Mouse (Mus musculus) small intestine, adult 2 months (tissue): ENCODE measurements around the gene Gmfg. TPM values are rescaled to one million over a fixed set of nuclear protein-coding genes. Genes with fewer than 3 reads are reported as not detected.

ENCODE experiments used
- H3K27ac ChIP-seq: fragments of 200-500 bp; 2 replicates; pipeline ENCODE4 v1.5.1; 2012; ENCODE audit warnings: low read depth, low read length, control low read depth, inconsistent platforms; ENCODE audit not compliant: insufficient read depth
- H3K27me3 ChIP-seq: fragments of 200-500 bp; 2 replicates; pipeline ENCODE4 v1.6.1; 2012; ENCODE audit warnings: mild to moderate bottlenecking, moderate library complexity, low read length, inconsistent platforms; ENCODE audit not compliant: control insufficient read depth, insufficient read depth
- H3K36me3 ChIP-seq: fragments of 200-500 bp; 2 replicates; pipeline ENCODE4 v1.6.1; 2012; ENCODE audit warnings: mild to moderate bottlenecking, low read length, control low read depth, inconsistent platforms; ENCODE audit not compliant: control insufficient read depth, insufficient read depth
- H3K4me1 ChIP-seq: fragments of 200-500 bp; 2 replicates; pipeline ENCODE4 v1.6.1; 2012; ENCODE audit warnings: low read length, inconsistent platforms, mixed read lengths; ENCODE audit not compliant: control insufficient read depth, insufficient read depth, insufficient read length
- H3K4me3 ChIP-seq: fragments of 200-500 bp; 2 replicates; pipeline ENCODE4 v1.5.1; 2012; ENCODE audit warnings: low read depth, mild to moderate bottlenecking, control low read depth, inconsistent platforms, low read length, moderate library complexity
- CTCF ChIP-seq: fragments of 200-500 bp; IDR thresholded peaks from 2 replicates; pipeline ENCODE4 v1.5.1; 2012; ENCODE audit warnings: low read depth, mild to moderate bottlenecking, control low read depth, inconsistent platforms, low read length, moderate library complexity, mixed read lengths; ENCODE audit not compliant: insufficient replicate concordance, insufficient read length; ENCODE audit errors: extremely low read depth
- POLR2A ChIP-seq: fragments of 200-500 bp; IDR thresholded peaks from 2 replicates; pipeline ENCODE4 v1.6.1; 2012; ENCODE audit warnings: low read depth, mild to moderate bottlenecking, control low read depth, inconsistent platforms, low read length, moderate library complexity
- whole genome bisulfite sequencing: fragments of 180-500 bp; shearing (Covaris S2); methylation state at CpG from one replicate; pipeline ENCODE4 v1.1.7; 2018; 5-methylcytosine and 5-hydroxymethylcytosine counted together
- polyA plus RNA-seq: library from polyadenylated mRNA; depleted of rRNA; stranded (reverse); fragments of >200 nt; gene quantifications from 2 replicates; pipeline ENCODE4 v1.2.3, GENCODE M21; 2012

Gmfg gene
- polyA plus RNA-seq, 1 experiment: 7.0 TPM

DNA sequence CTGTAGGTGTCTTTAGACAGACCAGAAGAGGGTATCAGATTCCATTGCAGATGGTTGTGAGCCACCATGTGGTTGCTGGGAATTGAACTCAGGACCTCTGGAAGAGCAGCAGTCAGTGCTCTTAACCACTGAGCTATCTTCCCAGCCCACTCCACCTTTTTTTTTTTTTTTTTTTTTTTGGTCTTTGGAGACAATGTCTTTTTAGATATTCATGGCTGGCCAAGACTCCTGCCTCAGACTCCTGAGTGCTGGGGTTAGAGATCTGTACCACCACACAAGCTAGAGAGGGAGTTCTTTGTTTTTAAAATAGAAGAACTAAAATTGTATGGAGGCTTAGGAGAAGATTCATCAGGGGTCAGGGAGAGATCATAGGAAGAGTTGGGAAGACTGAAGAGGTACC, 717 bp downstream of the Gmfg start:
- Histone ChIP-seq H3K4me3 (no peak overlapping the region), H3K27me3 (no peaks in the 10 kb centered on the region), H3K4me1 (no peaks in the 10 kb centered on the region; the same call in 1 of the 2 replicates), H3K36me3 (no peaks in the 10 kb centered on the region), H3K27ac (no peak overlapping the region)
- TF ChIP-seq POLR2A: no peak

- Histone ChIP-seq H3K36me3 (no peaks in the 10 kb centered on the region), H3K27ac (no peak overlapping the region), H3K4me3 (no peak overlapping the region), H3K4me1 (no peaks in the 10 kb centered on the region; the same call in 1 of the 2 replicates), H3K27me3 (no peaks in the 10 kb centered on the region)
- TF ChIP-seq POLR2A (no peak), CTCF (no peak)
- 79% methylated on average over 2 of the region's 2 CpGs for WGBS
Observed at GRCm38 (mm10) chr7:28438771-28439170, 1.5 kb downstream of the Gmfg start.

DNA sequence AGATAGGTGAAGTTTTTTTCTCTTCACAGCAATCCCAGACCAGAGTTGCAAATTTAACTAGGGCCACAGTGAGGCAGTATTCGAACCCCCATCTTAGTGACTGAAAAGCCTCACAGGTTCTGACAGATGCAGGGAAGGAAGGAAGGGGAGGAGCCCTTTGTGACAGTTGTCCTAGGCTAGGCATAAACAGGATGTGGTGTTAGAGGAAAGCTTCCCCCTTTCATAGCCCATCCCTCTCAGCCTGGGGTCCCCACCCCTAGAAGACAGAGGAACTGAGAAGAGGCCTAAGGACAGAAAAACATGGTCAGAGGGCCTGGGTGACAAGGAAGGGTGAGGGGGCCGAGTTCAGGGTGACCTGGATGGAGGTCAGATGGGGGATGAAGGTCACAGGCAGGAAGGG, 3.5 kb downstream of the Gmfg start:
- no peaks in the 10 kb centered on the region; the same call in 1 of the 2 replicates for H3K4me1 ChIP-seq
- no peaks in the 10 kb centered on the region for H3K27me3 ChIP-seq
- no peaks in the 10 kb centered on the region for H3K36me3 ChIP-seq
- TF ChIP-seq CTCF (no peak), POLR2A (no peak)
- H3K4me3 ChIP-seq: peak overlapping the region; percentile 51
- H3K27ac ChIP-seq: peak overlapping the region; percentile 54
- WGBS: 63% methylated on average over 2 of the region's 2 CpGs

DNA sequence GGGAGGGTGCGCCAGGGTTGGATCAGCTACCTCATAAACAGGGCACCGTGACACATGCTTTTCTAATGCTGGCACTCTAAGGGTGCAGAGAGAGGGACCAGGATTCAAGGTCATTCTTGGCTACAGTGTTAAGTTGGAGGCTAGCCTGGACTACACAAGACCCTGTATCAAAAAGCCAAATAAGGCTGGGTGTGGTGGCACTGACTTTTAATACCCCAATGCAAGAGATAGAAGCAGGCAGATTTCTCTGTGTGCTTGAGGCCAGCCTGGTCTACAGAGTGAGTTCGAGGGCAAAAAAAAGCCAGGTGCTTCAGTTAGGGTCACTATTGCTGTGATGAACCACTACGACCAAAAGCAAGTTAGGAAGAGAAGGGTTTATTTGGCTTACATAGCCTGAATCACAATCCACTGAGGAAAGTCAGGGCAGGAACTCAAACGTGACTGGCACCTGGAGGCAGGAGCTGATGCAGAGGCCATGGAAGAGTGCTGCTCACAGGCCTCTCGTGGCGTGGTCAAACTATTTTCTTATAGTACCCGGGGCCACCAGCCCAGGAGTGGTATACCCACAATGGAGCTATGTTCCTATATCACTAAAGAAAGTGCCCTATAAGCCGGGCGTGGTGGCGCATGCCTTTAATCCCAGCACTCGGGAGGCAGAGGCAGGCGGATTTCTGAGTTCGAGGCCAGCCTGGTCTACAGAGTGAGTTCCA, 4.7 kb downstream of the Gmfg start:
- Histone ChIP-seq H3K27ac (peak overlapping the region; percentile 31; the same call in 1 of the 2 replicates), H3K27me3 (no peaks in the 10 kb centered on the region), H3K4me1 (no peaks in the 10 kb centered on the region; the same call in 1 of the 2 replicates), H3K4me3 (peak overlapping the region; percentile 29; the same call in 1 of the 2 replicates), H3K36me3 (no peaks in the 10 kb centered on the region)
- WGBS: 78% methylated on average over 14 of the region's 14 CpGs
- no peak for TF ChIP-seq CTCF
- no peak for TF ChIP-seq POLR2A

GRCm38 (mm10) chr7:28442688-28443087, 5.4 kb downstream of the Gmfg start:
- TF ChIP-seq CTCF: no peak
- TF ChIP-seq POLR2A: no peak
- no peak overlapping the region for H3K4me3 ChIP-seq
- WGBS: 17% methylated on average over 4 of the region's 4 CpGs
- H3K36me3 ChIP-seq: no peaks in the 10 kb centered on the region
- H3K27ac ChIP-seq: no peak overlapping the region
- H3K4me1 ChIP-seq: no peaks in the 10 kb centered on the region
- H3K27me3 ChIP-seq: no peaks in the 10 kb centered on the region

DNA sequence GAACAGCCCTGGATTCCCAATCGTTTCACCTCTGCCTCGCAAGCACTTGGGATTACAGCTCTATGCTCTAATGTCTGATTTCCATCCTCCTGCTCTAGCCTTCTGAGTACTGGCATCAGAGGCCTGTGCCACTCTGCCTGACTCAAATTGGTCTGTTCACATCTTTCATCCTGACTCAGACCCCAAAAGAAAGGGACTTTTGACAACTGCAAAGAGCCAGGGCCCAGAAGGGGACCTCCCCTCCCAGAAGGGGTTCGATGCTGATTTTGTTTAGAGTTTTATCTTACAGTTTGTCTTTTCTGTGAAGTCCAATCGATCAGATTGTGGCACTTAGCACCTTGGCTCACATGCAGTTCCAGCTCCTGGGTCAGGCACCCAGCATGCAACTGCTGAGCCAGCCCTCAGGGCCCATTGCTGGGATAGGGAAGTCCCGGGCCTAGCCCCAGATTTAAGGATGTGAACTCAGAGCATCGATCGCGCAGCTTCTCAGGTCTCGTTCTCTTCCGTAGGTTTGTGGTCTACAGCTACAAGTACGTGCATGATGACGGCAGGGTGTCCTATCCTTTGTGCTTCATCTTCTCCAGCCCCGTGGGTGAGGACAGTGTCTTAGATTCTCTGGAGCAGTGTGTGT, 7.2 kb downstream of the Gmfg start:
- no peak overlapping the region for H3K4me3 ChIP-seq
- no peaks in the 10 kb centered on the region for H3K4me1 ChIP-seq
- no peaks in the 10 kb centered on the region for H3K27me3 ChIP-seq
- H3K27ac ChIP-seq: no peak overlapping the region
- 81% methylated on average over 13 of the region's 13 CpGs for WGBS
- TF ChIP-seq CTCF (no peak), POLR2A (no peak)
- H3K36me3 ChIP-seq: no peaks in the 10 kb centered on the region

DNA sequence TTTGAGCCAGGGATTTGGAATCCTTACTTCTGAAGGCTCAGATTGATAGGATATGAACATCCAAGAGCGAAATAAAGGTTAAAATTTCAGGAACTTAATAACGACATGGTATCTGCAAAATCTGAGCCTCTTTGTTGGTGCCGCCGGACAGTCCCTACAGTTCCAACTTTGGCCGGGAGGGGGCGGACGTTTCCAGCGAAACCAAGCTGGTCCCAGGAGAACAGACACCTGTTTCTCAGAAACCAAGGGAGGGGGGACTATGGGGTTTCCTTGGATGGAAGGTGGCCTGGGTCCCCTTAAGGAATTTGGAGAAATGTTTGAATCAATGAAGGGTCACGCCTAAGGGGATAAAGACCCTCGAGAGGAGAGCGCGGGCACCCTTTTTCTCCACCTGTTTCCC, 9.2 kb downstream of the Gmfg start:
- Histone ChIP-seq H3K4me1 (no peaks in the 10 kb centered on the region), H3K4me3 (no peak overlapping the region), H3K36me3 (no peaks in the 10 kb centered on the region), H3K27me3 (no peaks in the 10 kb centered on the region), H3K27ac (no peak overlapping the region)
- TF ChIP-seq POLR2A: no peak
- TF ChIP-seq CTCF: peak; percentile 78
- 9% methylated on average over 12 of the region's 12 CpGs for WGBS
